Mouse (Mus musculus): Measurements from ENCODE around the gene Ctnna2.

Ctnna2 gene

DNA sequence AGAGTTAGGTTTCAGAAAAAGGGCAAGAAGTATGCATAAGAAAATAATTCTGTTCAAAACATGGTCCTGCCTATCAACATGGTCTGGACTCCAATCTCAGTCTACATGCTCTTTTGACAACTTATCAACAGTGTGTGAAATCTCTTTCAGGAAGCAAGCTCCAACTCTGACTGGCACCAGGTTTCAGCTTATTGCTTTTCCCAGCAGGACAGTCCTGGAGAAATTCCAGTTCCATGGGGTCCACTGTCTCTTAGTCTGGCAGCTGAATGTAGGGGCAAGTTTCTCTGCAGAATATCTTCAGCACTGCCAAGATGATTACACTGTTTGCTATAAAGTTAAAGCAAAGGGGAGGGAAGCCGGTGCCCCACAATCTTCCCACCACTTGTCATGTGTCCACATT is 130.1 kb downstream of the Ctnna2 start:
- DNase-seq (ENCODE audit: low read depth, low spot score), result no peak
- no peaks in the 10 kb centered on the region for H3K36me3 ChIP-seq (ENCODE audit: control insufficient read depth, insufficient read depth, low read length, poor library complexity, severe bottlenecking)
- H3K27me3 ChIP-seq (ENCODE audit: control insufficient read depth, insufficient read depth, low read length, poor library complexity, severe bottlenecking), result no peaks in the 10 kb centered on the region

DNA sequence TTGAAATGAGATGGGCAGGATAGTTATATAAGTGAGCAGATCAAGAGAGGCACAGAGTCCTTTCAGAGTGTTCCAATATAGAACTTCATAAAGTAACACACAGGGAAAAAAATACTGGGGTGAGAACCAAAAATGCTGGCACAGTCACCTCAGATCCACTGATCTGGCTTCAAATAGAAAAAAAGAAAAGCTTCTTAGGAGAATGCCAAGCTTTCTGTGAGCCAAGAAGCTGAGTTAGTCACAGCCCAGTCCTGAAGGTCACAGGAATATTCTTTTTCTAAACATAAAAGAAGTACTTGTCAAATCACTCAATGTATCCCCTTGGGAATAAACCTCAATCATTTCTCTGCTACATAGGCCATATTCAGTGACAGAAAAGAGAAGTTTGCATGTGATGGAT is 130.7 kb downstream of the Ctnna2 start:
- H3K27me3 ChIP-seq (ENCODE audit: control insufficient read depth, insufficient read depth, low read length, poor library complexity, severe bottlenecking), result no peaks in the 10 kb centered on the region
- DNase-seq (ENCODE audit: low read depth, low spot score), result no peak
- no peaks in the 10 kb centered on the region for H3K36me3 ChIP-seq (ENCODE audit: control insufficient read depth, insufficient read depth, low read length, poor library complexity, severe bottlenecking)

DNA sequence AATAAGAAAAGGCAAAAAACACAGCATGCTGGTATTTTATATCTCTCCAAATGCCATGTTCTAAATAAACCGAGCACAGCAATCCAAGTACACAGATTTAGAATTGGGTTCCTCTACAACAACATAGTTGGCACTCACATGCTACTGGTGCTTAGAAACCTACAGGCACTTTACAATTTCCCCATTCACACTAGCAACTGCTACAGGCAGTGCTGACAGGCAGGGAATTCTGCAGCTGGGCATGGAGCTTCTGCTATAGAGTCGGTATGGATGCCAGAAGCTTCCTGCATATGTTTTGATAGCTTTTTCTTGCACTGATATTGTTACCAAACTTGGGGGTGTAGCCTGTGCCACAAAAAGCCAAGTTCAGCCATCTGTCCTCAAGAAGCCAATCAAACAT is 131.8 kb downstream of the Ctnna2 start:
- Histone ChIP-seq H3K27me3 (ENCODE audit: control insufficient read depth, insufficient read depth, low read length, poor library complexity, severe bottlenecking) (no peaks in the 10 kb centered on the region), H3K36me3 (ENCODE audit: control insufficient read depth, insufficient read depth, low read length, poor library complexity, severe bottlenecking) (no peaks in the 10 kb centered on the region)
- DNase-seq (ENCODE audit: low read depth, low spot score), result no peak

DNA sequence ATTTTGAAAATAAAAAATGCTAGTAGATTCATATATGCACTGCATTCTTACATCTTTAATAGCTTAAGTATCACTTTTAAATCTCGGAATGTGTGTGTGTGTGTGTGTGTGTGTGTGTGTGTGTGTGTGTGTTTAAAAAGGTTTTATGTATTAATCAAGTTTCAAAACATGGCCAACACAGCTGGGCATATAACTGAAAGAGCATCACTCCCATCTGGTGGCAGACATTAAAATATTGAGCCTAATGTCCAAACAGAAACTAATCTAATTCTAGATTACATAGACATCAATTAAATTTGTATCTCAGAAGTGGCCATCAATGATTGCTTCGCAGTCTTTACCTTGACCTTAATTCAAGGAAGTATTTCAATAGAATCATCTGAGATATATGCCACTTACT is 140.4 kb downstream of the Ctnna2 start:
- no peaks in the 10 kb centered on the region for H3K36me3 ChIP-seq (ENCODE audit: control insufficient read depth, insufficient read depth, low read length, poor library complexity, severe bottlenecking)
- DNase-seq (ENCODE audit: low read depth, low spot score), result no peak
- no peaks in the 10 kb centered on the region for H3K27me3 ChIP-seq (ENCODE audit: control insufficient read depth, insufficient read depth, low read length, poor library complexity, severe bottlenecking)

DNA sequence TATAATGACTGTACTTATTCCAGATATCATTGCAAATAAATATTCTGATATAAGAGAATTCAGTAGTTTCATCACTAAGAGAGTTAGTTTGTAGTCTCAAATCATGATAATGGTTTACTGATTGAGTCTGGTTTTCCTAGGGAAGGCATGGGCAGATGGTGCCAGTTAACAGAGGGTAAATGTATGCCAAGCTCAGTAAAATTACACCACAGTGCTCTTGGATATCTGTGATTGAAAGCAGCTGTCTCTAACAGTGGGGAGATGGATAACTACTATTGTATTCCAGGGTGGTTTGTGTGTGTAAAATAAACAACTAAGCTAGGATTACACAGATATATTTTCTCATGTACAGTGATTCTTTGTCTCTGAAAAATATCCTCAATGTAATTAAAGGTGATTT is 140.8 kb downstream of the Ctnna2 start:
- no peaks in the 10 kb centered on the region for H3K27me3 ChIP-seq (ENCODE audit: control insufficient read depth, insufficient read depth, low read length, poor library complexity, severe bottlenecking)
- H3K36me3 ChIP-seq (ENCODE audit: control insufficient read depth, insufficient read depth, low read length, poor library complexity, severe bottlenecking), result no peaks in the 10 kb centered on the region
- DNase-seq (ENCODE audit: low read depth, low spot score), result no peak

DNA sequence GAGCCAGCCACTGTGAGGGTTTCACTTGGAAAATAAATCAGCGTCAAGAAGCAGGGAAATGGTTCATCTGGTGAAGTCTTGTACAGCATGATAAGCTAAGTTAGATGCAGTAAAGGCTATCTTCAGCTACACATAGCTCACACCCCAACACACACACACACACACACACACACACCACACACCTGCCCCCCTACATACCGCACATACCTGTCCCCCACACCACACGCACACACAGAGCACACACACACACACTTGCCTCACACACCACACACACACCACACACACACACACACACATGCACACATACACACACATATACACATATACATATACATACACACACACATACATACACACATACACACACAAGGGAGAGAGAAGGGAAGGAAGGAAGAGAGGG is 142.0 kb downstream of the Ctnna2 start:
- Histone ChIP-seq H3K27me3 (ENCODE audit: control insufficient read depth, insufficient read depth, low read length, poor library complexity, severe bottlenecking) (no peaks in the 10 kb centered on the region), H3K36me3 (ENCODE audit: control insufficient read depth, insufficient read depth, low read length, poor library complexity, severe bottlenecking) (no peaks in the 10 kb centered on the region)
- DNase-seq (ENCODE audit: low read depth, low spot score), result no peak

DNA sequence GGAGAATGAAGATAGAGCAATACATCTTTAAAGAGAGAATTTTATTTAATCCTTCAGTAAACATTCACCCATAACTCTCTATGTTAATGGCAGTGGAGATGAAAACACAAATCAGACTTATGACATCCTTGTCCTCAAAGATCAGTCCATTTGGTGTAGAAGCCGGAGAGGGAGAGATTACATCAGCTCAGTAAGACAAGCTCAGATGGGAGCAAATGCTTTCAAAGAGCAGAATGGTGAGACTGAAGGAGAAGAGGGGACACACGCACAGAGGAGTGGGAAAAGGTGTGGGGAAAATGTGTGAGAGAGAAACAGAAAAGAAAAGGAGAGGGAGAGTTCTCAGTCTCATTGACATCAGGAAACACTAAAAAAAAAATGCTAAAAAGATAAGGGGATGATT is 144.8 kb downstream of the Ctnna2 start:
- no peak for DNase-seq (ENCODE audit: low read depth, low spot score)
- Histone ChIP-seq H3K36me3 (ENCODE audit: control insufficient read depth, insufficient read depth, low read length, poor library complexity, severe bottlenecking) (no peaks in the 10 kb centered on the region), H3K27me3 (ENCODE audit: control insufficient read depth, insufficient read depth, low read length, poor library complexity, severe bottlenecking) (no peaks in the 10 kb centered on the region)

DNA sequence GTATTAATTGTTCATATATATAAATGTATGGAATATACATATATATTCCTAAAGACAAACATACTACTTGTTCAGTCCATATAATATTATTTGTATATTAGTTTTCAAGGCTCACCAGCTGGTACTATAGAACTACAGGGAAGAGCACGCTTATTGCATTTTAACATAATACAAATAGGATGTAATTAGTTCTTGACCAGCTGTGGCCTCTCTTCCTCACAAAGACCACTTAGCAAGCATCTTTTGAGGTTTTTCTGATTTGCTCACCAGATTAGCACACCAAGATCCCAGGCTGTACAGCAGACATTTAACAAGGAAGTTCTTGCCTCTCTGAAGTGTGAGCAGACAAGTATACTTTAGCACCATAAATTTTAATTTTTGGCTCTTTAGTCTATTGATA is 152.0 kb downstream of the Ctnna2 start:
- DNase-seq (ENCODE audit: low read depth, low spot score), result no peak
- Histone ChIP-seq H3K36me3 (ENCODE audit: control insufficient read depth, insufficient read depth, low read length, poor library complexity, severe bottlenecking) (no peaks in the 10 kb centered on the region), H3K27me3 (ENCODE audit: control insufficient read depth, insufficient read depth, low read length, poor library complexity, severe bottlenecking) (no peaks in the 10 kb centered on the region)

DNA sequence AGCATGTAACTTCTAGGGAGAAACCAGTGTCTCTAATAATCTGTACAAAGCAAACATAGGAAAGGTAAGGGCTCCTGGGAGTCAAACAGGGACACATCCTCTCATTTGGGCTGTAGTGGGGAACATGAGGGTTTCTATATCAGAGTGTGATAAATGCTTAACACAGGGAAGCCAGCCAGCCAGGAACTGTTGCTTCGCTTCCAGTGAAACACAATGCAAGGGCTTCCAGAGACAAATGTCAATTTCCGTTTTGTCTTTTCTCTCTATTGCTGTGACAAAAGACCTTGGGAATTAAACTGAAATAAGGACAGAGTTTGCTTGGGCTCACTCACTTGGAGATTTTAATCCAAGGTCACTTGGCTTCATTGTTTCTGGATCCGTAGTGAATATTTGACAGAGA is 162.4 kb downstream of the Ctnna2 start:
- H3K27me3 ChIP-seq (ENCODE audit: control insufficient read depth, insufficient read depth, low read length, poor library complexity, severe bottlenecking), result no peaks in the 10 kb centered on the region
- no peak for DNase-seq (ENCODE audit: low read depth, low spot score)
- H3K36me3 ChIP-seq (ENCODE audit: control insufficient read depth, insufficient read depth, low read length, poor library complexity, severe bottlenecking), result no peaks in the 10 kb centered on the region

DNA sequence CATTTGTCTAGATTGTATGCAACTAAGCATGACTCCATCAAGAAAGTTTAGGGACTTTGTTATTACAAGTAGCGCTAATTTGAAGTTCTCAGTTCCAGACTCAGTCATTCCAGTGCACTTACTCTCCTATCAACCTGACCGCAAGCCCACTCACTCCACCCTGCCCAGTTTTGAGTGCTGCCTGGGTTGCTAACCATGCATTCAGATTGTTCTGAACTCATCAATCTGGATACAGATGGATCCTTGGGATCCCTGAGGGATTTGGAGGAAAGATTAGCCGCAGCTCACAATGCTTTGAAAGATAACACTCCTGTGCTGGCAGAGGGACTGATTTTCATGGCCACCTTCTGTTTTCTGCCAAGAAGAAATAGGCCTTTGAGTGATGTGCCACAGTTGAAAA is 168.5 kb downstream of the Ctnna2 start:
- no peaks in the 10 kb centered on the region for H3K27me3 ChIP-seq (ENCODE audit: control insufficient read depth, insufficient read depth, low read length, poor library complexity, severe bottlenecking)

DNA sequence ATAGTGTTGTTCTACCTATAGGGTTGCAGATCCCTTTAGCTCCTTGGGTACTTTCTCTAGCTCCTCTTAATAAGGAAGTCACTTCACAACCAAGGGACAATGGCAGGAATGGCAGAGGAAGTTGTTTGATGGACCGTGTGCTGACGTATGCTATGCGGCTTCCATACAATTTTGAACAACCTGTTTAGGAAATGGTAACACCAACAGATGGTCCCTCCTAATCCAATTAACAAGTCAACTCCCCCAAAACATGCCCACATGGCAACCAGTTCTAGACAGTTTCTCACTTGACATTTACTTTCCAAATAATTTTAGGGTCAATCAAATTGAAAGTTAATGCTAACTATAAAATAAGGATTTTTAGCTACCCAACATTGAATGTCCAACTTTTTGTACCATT is 176.9 kb downstream of the Ctnna2 start:
- Histone ChIP-seq H3K27me3 (ENCODE audit: control insufficient read depth, insufficient read depth, low read length, poor library complexity, severe bottlenecking) (no peaks in the 10 kb centered on the region), H3K36me3 (ENCODE audit: control insufficient read depth, insufficient read depth, low read length, poor library complexity, severe bottlenecking) (no peaks in the 10 kb centered on the region)
- DNase-seq (ENCODE audit: low read depth, low spot score), result no peak

More for the DNA sequence above, 168.5 kb downstream of the Ctnna2 start:
- H3K36me3 ChIP-seq (ENCODE audit: control insufficient read depth, insufficient read depth, low read length, poor library complexity, severe bottlenecking), result no peaks in the 10 kb centered on the region
- DNase-seq (ENCODE audit: low read depth, low spot score), result no peak

DNA sequence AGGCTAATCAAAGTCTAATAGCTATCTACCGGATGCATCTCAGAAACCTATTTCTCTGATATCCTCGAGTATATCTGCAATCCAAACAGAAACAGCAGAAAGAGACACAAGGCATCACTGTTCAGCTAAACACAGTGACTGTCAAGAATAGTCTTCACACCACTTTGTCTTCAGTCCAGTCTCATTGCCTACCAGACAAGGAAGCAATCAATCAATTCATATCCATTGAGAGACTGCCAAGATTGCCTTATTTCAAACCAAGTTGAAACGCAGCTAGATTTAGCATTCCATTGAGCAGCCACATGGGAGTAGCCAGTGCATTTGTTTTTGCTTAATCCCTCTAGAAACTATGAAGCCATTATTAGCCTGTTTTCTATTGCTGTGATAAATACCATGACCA is 196.2 kb downstream of the Ctnna2 start:
- Histone ChIP-seq H3K36me3 (ENCODE audit: control insufficient read depth, insufficient read depth, low read length, poor library complexity, severe bottlenecking) (no peaks in the 10 kb centered on the region), H3K27me3 (ENCODE audit: control insufficient read depth, insufficient read depth, low read length, poor library complexity, severe bottlenecking) (no peaks in the 10 kb centered on the region)
- DNase-seq (ENCODE audit: low read depth, low spot score), result no peak

DNA sequence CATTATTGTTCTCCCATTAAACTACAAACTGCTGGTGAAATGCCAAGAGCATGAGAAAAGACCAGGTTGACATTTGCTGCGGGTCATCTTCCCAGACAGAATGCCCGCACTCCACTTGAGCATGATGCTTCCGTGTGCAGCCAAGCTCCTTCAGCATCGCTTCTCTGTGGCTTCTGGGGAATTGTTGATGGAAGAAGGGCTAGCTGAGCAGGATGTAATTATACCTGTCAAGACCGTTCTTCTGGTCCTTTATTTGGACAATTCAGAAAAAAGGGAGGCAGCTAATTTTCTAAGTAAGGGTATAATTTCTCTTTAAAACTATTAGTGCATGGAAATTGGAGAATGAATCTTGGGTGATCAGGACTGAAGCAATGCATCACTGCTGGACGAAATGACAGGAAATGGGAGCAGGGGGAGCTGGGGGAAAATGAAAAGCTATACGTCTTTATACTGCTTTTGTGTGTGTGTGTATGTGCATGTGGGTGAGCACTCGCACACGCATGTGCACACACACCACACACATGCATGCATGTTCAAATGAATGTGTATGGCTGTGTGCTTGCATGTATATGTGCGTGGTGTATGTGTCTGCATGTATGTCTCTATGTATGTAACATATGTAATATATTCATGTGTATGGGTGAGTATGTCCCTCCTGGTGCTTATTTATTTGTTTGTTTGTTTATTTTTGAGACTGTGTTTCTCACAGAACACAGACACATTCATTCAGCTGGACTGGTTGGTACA is 211.0 kb downstream of the Ctnna2 start:
- Histone ChIP-seq H3K36me3 (ENCODE audit: control insufficient read depth, insufficient read depth, low read length, poor library complexity, severe bottlenecking) (no peaks in the 10 kb centered on the region), H3K27me3 (ENCODE audit: control insufficient read depth, insufficient read depth, low read length, poor library complexity, severe bottlenecking) (no peaks in the 10 kb centered on the region)
- DNase-seq (ENCODE audit: low read depth, low spot score), result no peak

DNA sequence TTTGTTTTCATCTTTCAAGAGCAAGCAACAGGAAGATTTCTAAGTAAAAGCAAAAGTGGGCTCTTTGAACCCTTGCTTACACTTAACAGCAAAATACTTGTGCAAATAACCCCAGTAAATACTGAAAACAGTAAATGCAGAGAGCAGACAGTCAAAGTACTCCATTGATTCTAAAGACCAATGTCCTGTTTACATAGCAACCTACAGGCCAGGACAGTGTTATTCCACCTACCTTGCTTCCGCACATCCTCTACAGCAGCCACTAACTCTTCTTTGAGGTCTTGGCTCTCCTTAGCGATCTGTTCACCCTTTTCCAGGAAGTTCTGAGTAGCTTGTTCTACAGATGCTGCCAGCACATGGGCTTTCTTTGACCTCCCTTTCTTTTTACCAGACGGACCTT is 221.3 kb downstream of the Ctnna2 start:
- no peaks in the 10 kb centered on the region for H3K36me3 ChIP-seq (ENCODE audit: control insufficient read depth, insufficient read depth, low read length, poor library complexity, severe bottlenecking)
- H3K27me3 ChIP-seq (ENCODE audit: control insufficient read depth, insufficient read depth, low read length, poor library complexity, severe bottlenecking), result no peaks in the 10 kb centered on the region
- no peak for DNase-seq (ENCODE audit: low read depth, low spot score)

DNA sequence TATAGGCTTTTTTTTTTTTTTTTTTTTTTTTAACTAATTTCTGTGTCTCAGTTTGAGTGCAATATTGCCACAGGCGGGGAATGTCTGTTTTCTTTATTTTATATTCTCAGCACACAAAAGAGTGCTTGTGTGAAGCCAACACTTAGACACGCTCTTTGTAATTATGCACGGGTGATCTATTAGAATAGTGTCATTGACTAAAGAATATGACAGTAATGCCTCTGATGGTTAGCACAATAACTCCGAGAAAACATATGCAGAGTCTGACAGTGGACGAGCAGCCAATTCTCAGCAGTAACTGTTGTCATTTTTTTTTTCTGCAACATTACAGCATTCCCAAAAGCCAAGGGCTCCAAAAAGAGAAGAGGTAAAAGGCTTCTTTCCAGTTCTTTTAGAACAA is 234.1 kb downstream of the Ctnna2 start:
- no peak for DNase-seq (ENCODE audit: low read depth, low spot score)
- Histone ChIP-seq H3K36me3 (ENCODE audit: control insufficient read depth, insufficient read depth, low read length, poor library complexity, severe bottlenecking) (no peaks in the 10 kb centered on the region), H3K27me3 (ENCODE audit: control insufficient read depth, insufficient read depth, low read length, poor library complexity, severe bottlenecking) (no peaks in the 10 kb centered on the region)

DNA sequence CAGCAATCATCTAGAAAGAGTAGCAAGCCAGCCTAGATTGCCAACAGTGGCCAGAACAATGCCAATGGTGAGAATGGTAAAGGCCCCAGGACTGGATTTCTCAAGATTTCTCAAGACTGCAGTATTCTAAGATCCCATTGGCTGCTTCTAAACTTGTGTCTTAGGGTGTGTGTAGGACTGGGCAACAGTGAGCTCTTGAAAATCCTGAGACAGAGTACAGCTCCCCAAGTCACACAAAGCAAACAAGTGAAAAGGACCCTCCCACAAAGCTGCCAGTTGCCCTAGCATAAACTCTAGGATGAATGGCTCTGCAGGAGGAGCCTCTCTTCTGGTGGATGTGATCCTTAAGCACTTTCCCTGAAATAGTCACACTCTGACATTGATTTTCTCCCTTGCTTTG is 235.8 kb downstream of the Ctnna2 start:
- Histone ChIP-seq H3K36me3 (ENCODE audit: control insufficient read depth, insufficient read depth, low read length, poor library complexity, severe bottlenecking) (no peaks in the 10 kb centered on the region), H3K27me3 (ENCODE audit: control insufficient read depth, insufficient read depth, low read length, poor library complexity, severe bottlenecking) (no peaks in the 10 kb centered on the region)
- DNase-seq (ENCODE audit: low read depth, low spot score), result no peak

All from splenic B cell, adult 2 months (primary cell).